Mouse (Mus musculus) spleen, adult 2 months (tissue): ENCODE results near the gene Eri3.

Experiments
- CTCF ChIP-seq: fragments of 200-500 bp; IDR thresholded peaks from 2 replicates; pipeline ENCODE4 v1.5.1; 2011; ENCODE audit warnings: mild to moderate bottlenecking, inconsistent platforms; ENCODE audit not compliant: insufficient read depth, insufficient read length, insufficient replicate concordance; ENCODE audit errors: extremely low read depth
- POLR2A ChIP-seq: fragments of 200-500 bp; IDR thresholded peaks from 2 replicates; pipeline ENCODE4 v1.6.1; 2011; ENCODE audit warnings: low read depth, low read length, inconsistent platforms

DNA sequence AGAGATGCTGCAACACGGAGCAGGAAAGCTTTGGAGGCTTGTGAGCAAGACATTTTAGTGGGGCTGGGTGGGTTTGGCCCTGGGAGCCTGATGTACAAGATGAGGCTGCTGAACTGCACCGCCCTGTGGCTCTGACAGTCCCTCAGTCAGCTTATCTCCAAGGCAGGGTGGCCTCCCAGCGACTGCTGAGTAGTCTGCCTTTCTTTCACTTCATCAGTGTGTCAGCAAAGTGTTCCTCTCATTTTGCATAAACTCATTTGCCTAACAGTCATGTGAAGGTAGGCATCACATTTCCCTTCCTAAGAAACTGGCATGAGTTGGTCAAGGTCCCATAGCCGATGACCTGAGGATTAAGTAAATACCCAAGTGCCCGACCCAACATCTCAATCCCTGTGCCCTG is 102.6 kb downstream of the Eri3 start:
- TF ChIP-seq CTCF (no peak), POLR2A (no peak)
